7 mouse cellular contexts compared by ENCODE assay signal in genomic region chr9:109096251-109096661, GRCm38 (mm10). TPM values are rescaled to one million over a fixed set of nuclear protein-coding genes. Genes with fewer than 3 reads are reported as not detected.
DNase-seq lines count a peak whose midpoint lies in the region; ATAC-seq lines count a peak whose summit lies in the region.

No protein-coding gene starts in this region.

- ATAC-seq in heart, embryonic 12.5 days (ENCODE audit: insufficient number of reproducible peaks, low FRiP score), result no peak
- no peak for ATAC-seq in liver, embryonic 12.5 days
- ATAC-seq in stomach, embryonic 14.5 days (ENCODE audit: insufficient number of reproducible peaks, insufficient read depth, low FRiP score, low read depth), result no peak
- ATAC-seq in monocyte, adult 5-6 weeks (replicated peaks; ENCODE audit: insufficient number of reproducible peaks, low FRiP score, low TSS enrichment, poor library complexity, severe bottlenecking), result no peak

- peaks cover 70% of the 10 kb centered on the region for H3K4me1 ChIP-seq in embryonic facial prominence, embryonic 10.5 days
- H3K4me1 ChIP-seq in heart, embryonic 12.5 days (replicated peaks), result peaks cover 71% of the 10 kb centered on the region
- H3K4me1 ChIP-seq in liver, embryonic 12.5 days, result peaks cover 48% of the 10 kb centered on the region
- H3K4me1 ChIP-seq in stomach, embryonic 14.5 days (ENCODE audit: control insufficient read depth, insufficient read depth, low read length), result peaks cover 40% of the 10 kb centered on the region

- no peaks in the 10 kb centered on the region for H3K27me3 ChIP-seq in embryonic facial prominence, embryonic 10.5 days (replicated peaks; ENCODE audit: low read depth, poor library complexity, severe bottlenecking)
- no peaks in the 10 kb centered on the region for H3K27me3 ChIP-seq in heart, embryonic 12.5 days (replicated peaks)
- H3K27me3 ChIP-seq in liver, embryonic 12.5 days (replicated peaks), result peaks cover 67% of the 10 kb centered on the region
- H3K27me3 ChIP-seq in stomach, embryonic 14.5 days (ENCODE audit: control insufficient read depth, insufficient read depth, low read length), result no peaks in the 10 kb centered on the region

- H3K9me3 ChIP-seq in embryonic facial prominence, embryonic 10.5 days, result no peaks in the 10 kb centered on the region
- no peaks in the 10 kb centered on the region for H3K9me3 ChIP-seq in heart, embryonic 12.5 days (replicated peaks)
- H3K9me3 ChIP-seq in liver, embryonic 12.5 days (replicated peaks), result no peaks in the 10 kb centered on the region
- H3K9me3 ChIP-seq in stomach, embryonic 14.5 days (ENCODE audit: control insufficient read depth, low read depth, low read length), result no peaks in the 10 kb centered on the region

- peak overlapping the region; percentile 87 for H3K4me3 ChIP-seq in embryonic facial prominence, embryonic 10.5 days
- H3K4me3 ChIP-seq in heart, embryonic 12.5 days, result peak overlapping the region; percentile 85
- H3K4me3 ChIP-seq in liver, embryonic 12.5 days, result peak overlapping the region; percentile 60
- peak overlapping the region; percentile 79 for H3K4me3 ChIP-seq in stomach, embryonic 14.5 days (ENCODE audit: low read depth, low read length)

- H3K36me3 ChIP-seq in embryonic facial prominence, embryonic 10.5 days (replicated peaks), result peaks cover 45% of the 10 kb centered on the region
- peaks cover 24% of the 10 kb centered on the region for H3K36me3 ChIP-seq in heart, embryonic 12.5 days
- peaks cover 24% of the 10 kb centered on the region for H3K36me3 ChIP-seq in liver, embryonic 12.5 days
- H3K36me3 ChIP-seq in stomach, embryonic 14.5 days (ENCODE audit: control insufficient read depth, insufficient read depth, low read length), result peaks cover 15% of the 10 kb centered on the region

- H3K4me2 ChIP-seq in heart, embryonic 12.5 days, result peak overlapping the region; percentile 83
- peak overlapping the region; percentile 74 for H3K4me2 ChIP-seq in liver, embryonic 12.5 days
- peak overlapping the region; percentile 81 for H3K4me2 ChIP-seq in stomach, embryonic 14.5 days (replicated peaks; ENCODE audit: low read depth, low read length)

- DNase-seq in left cerebral cortex, postnatal 10 days (ENCODE audit: extremely low spot score in 1 of 2, low spot score in 2 of 2), result peak; percentile 31 to 33
- DNase-seq in left cerebral cortex, postnatal 36 days (ENCODE audit: low spot score in 2 of 2), result no peak
- no peak for DNase-seq in embryonic facial prominence, embryonic 10.5 days (ENCODE audit: low spot score)

- intact Hi-C loops in left cerebral cortex, postnatal 10 days (cut with DNase I), result loop anchor here (10.0 kb wide), 1 partner anchor 739 kb away; the partner anchor contains the start of gene Nme6
- intact Hi-C loops in left cerebral cortex, postnatal 36 days (cut with DNase I), result loop anchor here (10.0 kb wide), 1 partner anchor 739 kb away; the partner anchor contains the start of gene Nme6

- WGBS in embryonic facial prominence, embryonic 10.5 days, result 29% methylated on average over 9 of the region's 9 CpGs
- WGBS in heart, embryonic 12.5 days, result 42% methylated on average over 9 of the region's 9 CpGs
- 59% methylated on average over 9 of the region's 9 CpGs for WGBS in liver, embryonic 12.5 days (ENCODE audit: insufficient replicate concordance)
- WGBS in stomach, embryonic 14.5 days, result 13% methylated on average over 9 of the region's 9 CpGs

- peak overlapping the region; percentile 97 for H3K9ac ChIP-seq in heart, embryonic 12.5 days
- H3K9ac ChIP-seq in liver, embryonic 12.5 days, result peak overlapping the region; percentile 4; the same call in 1 of the 2 replicates
- H3K9ac ChIP-seq in stomach, embryonic 14.5 days (replicated peaks; ENCODE audit: low read depth, low read length), result peak overlapping the region; percentile 92

- peak overlapping the region; percentile 100 for H3K27ac ChIP-seq in embryonic facial prominence, embryonic 10.5 days (replicated peaks)
- H3K27ac ChIP-seq in heart, embryonic 12.5 days (ENCODE audit: poor library complexity, severe bottlenecking), result peak overlapping the region; percentile 99
- H3K27ac ChIP-seq in liver, embryonic 12.5 days, result peak overlapping the region; percentile 84
- peak overlapping the region; percentile 100 for H3K27ac ChIP-seq in stomach, embryonic 14.5 days (ENCODE audit: low read length)

RNA-seq across cellular contexts. Expression of gene Plxnb1, which starts 1.1 kb away (rescaled TPM):
- 10 to 100 TPM; 56.9 to 65.2 TPM for total RNA-seq in left cerebral cortex, postnatal 10 days (2021)
- total RNA-seq in left cerebral cortex, postnatal 36 days (2021), result 10 to 100 TPM; 60.3 to 77.9 TPM
- 24.8 and 28.6 TPM in 2 replicates for polyA plus RNA-seq in embryonic facial prominence, embryonic 10.5 days (2016; fragmentation: Nextera tagmentation; extraction: Ambion mirVana)
- 11.1 and 11.7 TPM in 2 replicates for polyA plus RNA-seq in heart, embryonic 12.5 days (2016; fragmentation: Nextera tagmentation; extraction: Ambion mirVana)
- 4.9 TPM in 2 replicates for polyA plus RNA-seq in liver, embryonic 12.5 days (2016; fragmentation: Nextera tagmentation; extraction: Ambion mirVana)
- polyA plus RNA-seq in stomach, embryonic 14.5 days (2014; fragmentation: Nextera tagmentation; extraction: Ambion mirVana), result 15.8 and 17.5 TPM in 2 replicates
- total RNA-seq in monocyte, adult 5-6 weeks (2017), result 0.32 to 5.5 TPM (median 0.78 TPM) in 3 replicates

RNA-seq across cellular contexts. Expression of gene Tma7, which starts 13.9 kb away (rescaled TPM):
- 100 to 1,000 TPM; 384 to 385 TPM for total RNA-seq in left cerebral cortex, postnatal 10 days (2021)
- 100 to 1,000 TPM; 348 to 352 TPM for total RNA-seq in left cerebral cortex, postnatal 36 days (2021)
- 784 and 812 TPM in 2 replicates for polyA plus RNA-seq in embryonic facial prominence, embryonic 10.5 days (2016; fragmentation: Nextera tagmentation; extraction: Ambion mirVana)
- 715 and 742 TPM in 2 replicates for polyA plus RNA-seq in heart, embryonic 12.5 days (2016; fragmentation: Nextera tagmentation; extraction: Ambion mirVana)
- polyA plus RNA-seq in liver, embryonic 12.5 days (2016; fragmentation: Nextera tagmentation; extraction: Ambion mirVana), result 522 and 538 TPM in 2 replicates
- 633 and 676 TPM in 2 replicates for polyA plus RNA-seq in stomach, embryonic 14.5 days (2014; fragmentation: Nextera tagmentation; extraction: Ambion mirVana)
- total RNA-seq in monocyte, adult 5-6 weeks (2017), result 155 to 237 TPM (median 205 TPM) in 3 replicates

RNA-seq across cellular contexts. Expression of gene Ccdc51, which starts 14.0 kb away (rescaled TPM):
- total RNA-seq in left cerebral cortex, postnatal 10 days (2021), result 1 to 10 TPM; 6.4 TPM
- total RNA-seq in left cerebral cortex, postnatal 36 days (2021), result 1 to 10 TPM; 7.2 to 8.1 TPM
- 11.8 and 13.3 TPM in 2 replicates for polyA plus RNA-seq in embryonic facial prominence, embryonic 10.5 days (2016; fragmentation: Nextera tagmentation; extraction: Ambion mirVana)
- 14.6 and 16.3 TPM in 2 replicates for polyA plus RNA-seq in heart, embryonic 12.5 days (2016; fragmentation: Nextera tagmentation; extraction: Ambion mirVana)
- 14.5 and 15.3 TPM in 2 replicates for polyA plus RNA-seq in liver, embryonic 12.5 days (2016; fragmentation: Nextera tagmentation; extraction: Ambion mirVana)
- polyA plus RNA-seq in stomach, embryonic 14.5 days (2014; fragmentation: Nextera tagmentation; extraction: Ambion mirVana), result 12.9 and 13.1 TPM in 2 replicates
- 3.6 to 10.0 TPM (median 9.5 TPM) in 3 replicates for total RNA-seq in monocyte, adult 5-6 weeks (2017)

RNA-seq across cellular contexts. Expression of gene Atrip, which starts 22.3 kb away (rescaled TPM):
- total RNA-seq in left cerebral cortex, postnatal 10 days (2021), result 10 to 100 TPM; 24.4 to 29.0 TPM
- total RNA-seq in left cerebral cortex, postnatal 36 days (2021), result 10 to 100 TPM; 26.6 to 34.1 TPM
- polyA plus RNA-seq in embryonic facial prominence, embryonic 10.5 days (2016; fragmentation: Nextera tagmentation; extraction: Ambion mirVana), result 35.9 and 36.7 TPM in 2 replicates
- polyA plus RNA-seq in heart, embryonic 12.5 days (2016; fragmentation: Nextera tagmentation; extraction: Ambion mirVana), result 17.9 and 19.6 TPM in 2 replicates
- polyA plus RNA-seq in liver, embryonic 12.5 days (2016; fragmentation: Nextera tagmentation; extraction: Ambion mirVana), result 18.6 and 19.4 TPM in 2 replicates
- 27.2 and 29.3 TPM in 2 replicates for polyA plus RNA-seq in stomach, embryonic 14.5 days (2014; fragmentation: Nextera tagmentation; extraction: Ambion mirVana)
- 11.1 to 17.6 TPM (median 15.7 TPM) in 3 replicates for total RNA-seq in monocyte, adult 5-6 weeks (2017)

RNA-seq across cellular contexts. Expression of gene Trex1, which starts 36.7 kb away (rescaled TPM):
- total RNA-seq in left cerebral cortex, postnatal 10 days (2021), result 10 to 100 TPM; 11.4 to 12.1 TPM
- total RNA-seq in left cerebral cortex, postnatal 36 days (2021), result 10 to 100 TPM; 12.5 to 15.7 TPM
- 8.4 and 10.3 TPM in 2 replicates for polyA plus RNA-seq in embryonic facial prominence, embryonic 10.5 days (2016; fragmentation: Nextera tagmentation; extraction: Ambion mirVana)
- polyA plus RNA-seq in heart, embryonic 12.5 days (2016; fragmentation: Nextera tagmentation; extraction: Ambion mirVana), result 5.8 and 7.1 TPM in 2 replicates
- 8.8 and 9.1 TPM in 2 replicates for polyA plus RNA-seq in liver, embryonic 12.5 days (2016; fragmentation: Nextera tagmentation; extraction: Ambion mirVana)
- 11.6 and 12.2 TPM in 2 replicates for polyA plus RNA-seq in stomach, embryonic 14.5 days (2014; fragmentation: Nextera tagmentation; extraction: Ambion mirVana)
- 47.4 to 94.7 TPM (median 64.7 TPM) in 3 replicates for total RNA-seq in monocyte, adult 5-6 weeks (2017)

Comparison
In these comparisons a context has a peak if more than half of its experiments do, and no peak if none do; other contexts are left out.
1. DNase-seq: peak in left cerebral cortex, postnatal 10 days (2 of 2); none in left cerebral cortex, postnatal 36 days (0 of 2) and embryonic facial prominence, embryonic 10.5 days (single experiment).
2. H3K9ac ChIP-seq: peak in every context shown above with its lines; median percentile 97 in heart, embryonic 12.5 days; 92 in stomach, embryonic 14.5 days; 4 in liver, embryonic 12.5 days.
3. Peak in every context shown above with its lines, with median percentiles within 50 percentile points of each other: H3K27ac ChIP-seq, H3K4me3 ChIP-seq and H3K4me2 ChIP-seq.